In the genomic region with DNA sequence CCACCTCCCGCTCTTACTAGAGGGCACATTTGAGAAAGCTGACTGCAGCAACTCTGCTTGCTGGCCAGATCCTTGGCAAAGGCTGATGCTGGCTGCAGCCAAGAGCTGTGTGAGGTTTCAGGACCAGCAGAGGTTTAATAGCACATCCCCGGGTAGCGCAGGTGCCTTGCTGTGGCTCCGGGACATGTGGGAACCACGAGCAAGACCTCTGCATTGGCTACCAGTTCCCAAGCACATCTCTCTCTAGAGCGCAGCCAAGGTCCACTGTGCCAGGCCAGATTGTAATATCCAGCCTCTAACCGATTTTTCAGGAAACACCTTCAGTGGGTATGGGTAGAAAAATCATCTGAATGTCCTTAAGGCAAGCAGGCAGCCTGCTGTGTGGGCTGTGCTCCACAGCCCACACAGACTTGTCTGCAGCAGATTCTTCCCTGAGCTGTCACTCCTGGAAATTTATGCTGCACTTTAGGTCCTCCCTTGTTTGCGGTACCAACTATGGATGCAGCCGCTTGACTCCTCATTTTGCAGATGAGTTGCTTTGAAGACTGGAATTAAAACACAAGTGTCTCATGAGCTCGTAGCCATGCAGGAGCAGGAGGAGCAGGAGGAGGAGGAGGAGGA, we compare ENCODE assay signal across 14 mouse cellular contexts.
DNase-seq lines count a peak whose midpoint lies in the region; ATAC-seq and TF ChIP-seq lines count a peak whose summit lies in the region.
"Had no signal": no experiment of that assay in that cellular context is flagged by ENCODE, and none has a peak within 500 bp of the region (broad histone marks: within the 10 kb centered on the region; RNA-seq: fewer than 3 reads in every experiment).

No protein-coding gene starts in this region.

- H3K9me3 ChIP-seq in kidney, postnatal 0 days (replicated peaks; ENCODE audit: low read length): no peaks in the 10 kb centered on the region
- H3K9me3 ChIP-seq in intestine, postnatal 0 days (ENCODE audit: control insufficient read depth): no peaks in the 10 kb centered on the region
- H3K9me3 ChIP-seq: embryonic facial prominence, embryonic 13.5 days; stomach, embryonic 15.5 days had no signal

- 43% methylated on average over 10 of the region's 10 CpGs for WGBS in kidney, postnatal 0 days
- 72% methylated on average over 10 of the region's 10 CpGs for WGBS in intestine, postnatal 0 days

- no peaks in the 10 kb centered on the region for H3K36me3 ChIP-seq in kidney, postnatal 0 days (ENCODE audit: insufficient read depth, low read length)
- no peaks in the 10 kb centered on the region for H3K36me3 ChIP-seq in intestine, postnatal 0 days (ENCODE audit: control insufficient read depth, insufficient read depth)
- H3K36me3 ChIP-seq: embryonic facial prominence, embryonic 13.5 days; stomach, embryonic 15.5 days had no signal

- H3K27ac ChIP-seq in kidney, postnatal 0 days: no peak overlapping the region
- H3K27ac ChIP-seq in intestine, postnatal 0 days (ENCODE audit: low read depth, low read length): no peak overlapping the region
- H3K27ac ChIP-seq: embryonic facial prominence, embryonic 13.5 days; liver, embryonic 14.5 days; stomach, embryonic 15.5 days had no signal

- intact Hi-C loops in heart, postnatal 10 days (cut with DNase I): loop anchor here (5.0 kb wide), 1 partner anchor 305 kb away; no protein-coding TSS in a partner anchor

- DNase-seq in cerebellum, adult 18-20 months: peak; percentile 8 to 39
- DNase-seq in cerebellum, adult 11 months: no peak
- peak; percentile 30 for DNase-seq in kidney, postnatal 0 days (ENCODE audit: low spot score)
- no peak for DNase-seq in kidney, postnatal 36 days
- peak; percentile 70 for DNase-seq in brain, adult 2 months (ENCODE audit: low read depth, low spot score)
- peak; percentile 21 to 47 for DNase-seq in layer of hippocampus, postnatal 10 days (ENCODE audit: low spot score in 2 of 2)
- no peak for DNase-seq in heart, postnatal 10 days
- DNase-seq: forebrain, postnatal 0 days; heart, adult 18-20 months; retina, postnatal 1 day had no signal

- H3K4me1 ChIP-seq in kidney, postnatal 0 days (replicated peaks; ENCODE audit: insufficient read depth, low read length): no peaks in the 10 kb centered on the region
- no peaks in the 10 kb centered on the region for H3K4me1 ChIP-seq in intestine, postnatal 0 days (replicated peaks; ENCODE audit: control insufficient read depth, insufficient read depth, low read length)
- H3K4me1 ChIP-seq: embryonic facial prominence, embryonic 13.5 days; stomach, embryonic 15.5 days had no signal

- H3K4me2 ChIP-seq in kidney, postnatal 0 days (ENCODE audit: low read length): no peak overlapping the region
- no peak overlapping the region for H3K4me2 ChIP-seq in intestine, postnatal 0 days (replicated peaks; ENCODE audit: low read depth)
- H3K4me2 ChIP-seq: stomach, embryonic 15.5 days had no signal

- no peak for ATAC-seq in kidney, postnatal 0 days (replicated peaks; ENCODE audit: low FRiP score, low read depth)
- no peak for ATAC-seq in intestine, postnatal 0 days
- ATAC-seq: forebrain, postnatal 0 days had no signal

- no peaks in the 10 kb centered on the region for H3K27me3 ChIP-seq in kidney, postnatal 0 days (ENCODE audit: insufficient read depth, low read length)
- H3K27me3 ChIP-seq in intestine, postnatal 0 days (replicated peaks; ENCODE audit: control insufficient read depth, insufficient read depth, low read length): no peaks in the 10 kb centered on the region
- H3K27me3 ChIP-seq: stomach, embryonic 15.5 days had no signal

- H3K9ac ChIP-seq in kidney, postnatal 0 days (ENCODE audit: low read depth, low read length): no peak overlapping the region
- H3K9ac ChIP-seq in intestine, postnatal 0 days (ENCODE audit: low read depth, low read length): no peak overlapping the region
- H3K9ac ChIP-seq: embryonic facial prominence, embryonic 13.5 days; forebrain, postnatal 0 days; liver, embryonic 14.5 days; stomach, embryonic 15.5 days had no signal

- H3K4me3 ChIP-seq in kidney, postnatal 0 days (replicated peaks; ENCODE audit: low read depth, low read length): no peak overlapping the region
- H3K4me3 ChIP-seq in intestine, postnatal 0 days (ENCODE audit: low read depth, low read length): no peak overlapping the region
- H3K4me3 ChIP-seq: embryonic facial prominence, embryonic 13.5 days; stomach, embryonic 15.5 days had no signal

- TF ChIP-seq CTCF in kidney, postnatal 0 days (IDR thresholded peaks at IDR 0.05; ENCODE audit: low read depth): no peak
- TF ChIP-seq CTCF in intestine, postnatal 0 days (IDR thresholded peaks at IDR 0.05; ENCODE audit: low read depth): no peak

Comparison
In these comparisons a context has a peak if more than half of its experiments do, and no peak if none do; other contexts are left out.
1. DNase-seq: peak in cerebellum, adult 18-20 months (2 of 2), kidney, postnatal 0 days (single experiment), brain, adult 2 months (single experiment) and layer of hippocampus, postnatal 10 days (2 of 2); none in cerebellum, adult 11 months (single experiment), kidney, postnatal 36 days (0 of 2) and heart, postnatal 10 days (0 of 2).